Mouse (Mus musculus): ENCODE measurements around the gene Slc12a7. TPM values are rescaled to one million over a fixed set of nuclear protein-coding genes. Genes with fewer than 3 reads are reported as not detected.
"Not testable (repeated sequence)": the region's sequence is repeated elsewhere in the genome, so short reads cannot be mapped to it uniquely, and the experiment has no call there.

Slc12a7 gene
- total and polyA plus RNA-seq, 2 experiments from 2014 or later, result 4.9 to 14.8 TPM

DNA sequence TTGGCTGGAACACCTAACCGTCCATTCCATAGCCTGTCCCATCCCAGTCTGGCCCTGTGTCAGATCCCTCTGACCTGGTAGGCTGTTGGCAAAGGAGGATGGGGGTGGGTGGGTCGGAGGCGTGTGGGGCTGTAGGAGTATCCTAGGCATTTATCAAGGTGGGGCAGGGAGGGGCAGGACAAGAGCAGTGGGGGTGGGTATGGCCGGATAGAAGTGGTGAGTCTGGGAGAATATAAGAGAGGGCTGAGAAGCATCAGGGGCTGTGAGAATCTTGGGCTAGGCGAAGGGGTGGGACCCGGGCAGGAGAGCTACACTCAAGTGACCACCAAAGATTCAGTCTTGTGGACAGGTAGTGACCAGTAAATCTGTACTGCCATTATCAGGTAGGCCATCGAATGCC lies 659 bp upstream of the Slc12a7 start:
- no peak overlapping the region for H3K27ac ChIP-seq (ENCODE audit: low read depth, low read length)
- no peak for TF ChIP-seq CTCF (IDR thresholded peaks at IDR 0.05; ENCODE audit: low read depth)
- no peaks in the 10 kb centered on the region for H3K4me1 ChIP-seq (ENCODE audit: insufficient read depth)
- peak overlapping the region; percentile 59 for H3K4me2 ChIP-seq (ENCODE audit: low read depth)
- H3K9me3 ChIP-seq (ENCODE audit: low read length), result no peaks in the 10 kb centered on the region
- ATAC-seq (no peak), DNase-seq (no peak)
- H3K4me3 ChIP-seq (ENCODE audit: low read depth, low read length), result peak overlapping the region; percentile 31
- no peak overlapping the region for H3K9ac ChIP-seq
- H3K27me3 ChIP-seq (ENCODE audit: insufficient read depth, low read length), result peaks cover 7% of the 10 kb centered on the region; the same call in 1 of the 2 replicates
- no peaks in the 10 kb centered on the region for H3K36me3 ChIP-seq (ENCODE audit: insufficient read depth)
- WGBS, result 78% methylated on average over 7 of the region's 7 CpGs

DNA sequence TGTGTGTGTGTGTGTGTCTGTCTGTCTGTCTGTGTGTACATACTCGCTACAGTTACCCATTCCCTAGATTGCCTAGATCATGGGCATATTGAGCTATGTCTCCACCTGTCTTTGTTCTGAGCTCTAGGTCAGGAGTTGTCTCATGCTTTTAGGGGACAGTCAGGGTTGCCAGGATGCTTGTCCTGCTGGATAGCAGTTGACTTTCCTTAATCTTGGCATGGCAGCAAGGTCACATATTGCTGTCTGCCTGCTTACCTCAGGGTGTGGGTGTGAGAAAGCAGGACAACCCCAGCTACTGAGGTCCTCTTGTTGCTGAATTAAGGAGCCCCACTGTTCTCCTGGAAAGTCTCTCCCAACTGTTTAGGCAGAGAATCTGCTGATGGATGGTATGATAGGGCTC lies 1.5 kb downstream of the Slc12a7 start:
- Histone ChIP-seq H3K9me3 (ENCODE audit: low read length) (no peaks in the 10 kb centered on the region), H3K4me1 (ENCODE audit: insufficient read depth) (no peaks in the 10 kb centered on the region), H3K4me3 (ENCODE audit: low read depth, low read length) (no peak overlapping the region), H3K4me2 (ENCODE audit: low read depth) (no peak overlapping the region), H3K27me3 (ENCODE audit: insufficient read depth, low read length) (peaks cover 7% of the 10 kb centered on the region; the same call in 1 of the 2 replicates), H3K9ac (no peak overlapping the region), H3K27ac (ENCODE audit: low read depth, low read length) (no peak overlapping the region), H3K36me3 (ENCODE audit: insufficient read depth) (no peaks in the 10 kb centered on the region)
- 91% methylated on average over 1 of the region's 1 CpGs for WGBS
- ATAC-seq (no peak), DNase-seq (no peak)
- no peak for TF ChIP-seq CTCF (IDR thresholded peaks at IDR 0.05; ENCODE audit: low read depth)

DNA sequence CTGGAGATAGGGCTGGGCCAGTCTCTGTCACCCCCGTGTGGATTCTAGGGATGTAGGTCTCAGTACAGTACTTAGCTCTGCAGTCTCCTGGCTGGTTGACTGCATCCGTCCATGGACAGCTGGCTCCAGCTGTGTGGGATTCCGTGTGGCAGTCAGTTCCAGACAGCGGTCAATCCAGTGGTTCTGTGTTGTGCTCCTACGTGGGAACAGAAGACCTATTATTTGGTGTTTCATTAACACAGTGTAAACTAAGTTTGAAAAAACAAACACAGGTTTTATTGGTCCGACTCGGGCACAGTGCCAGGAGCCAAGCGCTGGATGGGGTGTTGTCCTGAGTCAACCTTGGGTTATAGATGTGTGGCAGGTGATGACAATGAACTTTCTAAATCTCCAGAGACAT lies 2.4 kb downstream of the Slc12a7 start:
- H3K9ac ChIP-seq, result no peak overlapping the region
- H3K36me3 ChIP-seq (ENCODE audit: insufficient read depth), result no peaks in the 10 kb centered on the region
- no peak for TF ChIP-seq CTCF (IDR thresholded peaks at IDR 0.05; ENCODE audit: low read depth)
- ATAC-seq (no peak), DNase-seq (no peak)
- H3K4me3 ChIP-seq (ENCODE audit: low read depth, low read length), result no peak overlapping the region
- H3K4me1 ChIP-seq (ENCODE audit: insufficient read depth), result no peaks in the 10 kb centered on the region
- peaks cover 7% of the 10 kb centered on the region; the same call in 1 of the 2 replicates for H3K27me3 ChIP-seq (ENCODE audit: insufficient read depth, low read length)
- no peak overlapping the region for H3K27ac ChIP-seq (ENCODE audit: low read depth, low read length)
- H3K9me3 ChIP-seq (ENCODE audit: low read length), result no peaks in the 10 kb centered on the region
- no peak overlapping the region for H3K4me2 ChIP-seq (ENCODE audit: low read depth)
- WGBS, result 84% methylated on average over 8 of the region's 8 CpGs

DNA sequence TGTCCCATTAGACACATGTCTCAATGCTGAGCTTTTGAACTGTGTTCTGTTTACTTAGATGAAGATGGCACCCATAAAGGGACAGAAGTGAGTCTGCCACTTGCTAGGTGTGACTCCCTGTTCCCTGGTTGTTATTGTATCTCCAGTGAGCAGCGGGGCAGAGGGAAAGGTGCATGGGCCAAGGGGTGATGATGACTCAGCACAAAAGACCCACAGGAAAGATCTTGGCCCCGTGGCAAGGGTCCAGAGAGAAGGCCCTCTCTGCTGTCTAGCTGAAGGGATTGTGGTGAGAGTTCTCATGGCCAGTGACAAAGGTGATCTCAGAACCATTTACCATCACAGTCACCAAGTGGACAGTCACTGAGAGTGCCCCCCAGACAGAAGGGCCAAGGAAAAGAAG lies 3.0 kb downstream of the Slc12a7 start:
- DNase-seq, result no peak
- ATAC-seq, result no peak
- no peaks in the 10 kb centered on the region for H3K36me3 ChIP-seq (ENCODE audit: insufficient read depth)
- H3K4me2 ChIP-seq (ENCODE audit: low read depth), result no peak overlapping the region
- TF ChIP-seq CTCF (IDR thresholded peaks at IDR 0.05; ENCODE audit: low read depth), result no peak
- 81% methylated on average over 2 of the region's 2 CpGs for WGBS
- no peaks in the 10 kb centered on the region for H3K4me1 ChIP-seq (ENCODE audit: insufficient read depth)
- H3K9me3 ChIP-seq (ENCODE audit: low read length), result no peaks in the 10 kb centered on the region
- no peak overlapping the region for H3K4me3 ChIP-seq (ENCODE audit: low read depth, low read length)
- H3K27me3 ChIP-seq (ENCODE audit: insufficient read depth, low read length), result peaks cover 7% of the 10 kb centered on the region; the same call in 1 of the 2 replicates
- H3K27ac ChIP-seq (ENCODE audit: low read depth, low read length), result no peak overlapping the region
- H3K9ac ChIP-seq, result no peak overlapping the region

DNA sequence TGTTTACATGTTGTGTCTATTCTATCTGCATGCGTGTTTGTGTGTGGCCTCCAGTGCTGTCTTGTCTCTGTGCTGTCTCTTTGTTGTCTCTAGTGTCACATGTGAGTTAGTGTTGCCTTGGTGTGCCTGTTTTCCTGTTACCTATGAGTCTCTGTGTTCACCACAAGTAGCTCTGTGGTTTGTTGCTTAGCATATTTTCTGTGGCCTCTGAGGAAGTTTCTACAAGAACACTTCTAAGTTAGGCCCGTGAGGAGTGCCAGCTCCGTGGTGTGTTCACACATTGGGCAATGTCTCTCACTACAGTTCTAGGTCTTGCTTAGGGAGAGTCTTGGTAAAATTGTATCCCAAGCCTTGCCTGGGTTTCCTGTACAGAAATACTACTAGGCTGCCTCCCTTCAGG lies 4.0 kb downstream of the Slc12a7 start:
- WGBS, result 87% methylated on average over 3 of the region's 3 CpGs
- ATAC-seq, result no peak

DNA sequence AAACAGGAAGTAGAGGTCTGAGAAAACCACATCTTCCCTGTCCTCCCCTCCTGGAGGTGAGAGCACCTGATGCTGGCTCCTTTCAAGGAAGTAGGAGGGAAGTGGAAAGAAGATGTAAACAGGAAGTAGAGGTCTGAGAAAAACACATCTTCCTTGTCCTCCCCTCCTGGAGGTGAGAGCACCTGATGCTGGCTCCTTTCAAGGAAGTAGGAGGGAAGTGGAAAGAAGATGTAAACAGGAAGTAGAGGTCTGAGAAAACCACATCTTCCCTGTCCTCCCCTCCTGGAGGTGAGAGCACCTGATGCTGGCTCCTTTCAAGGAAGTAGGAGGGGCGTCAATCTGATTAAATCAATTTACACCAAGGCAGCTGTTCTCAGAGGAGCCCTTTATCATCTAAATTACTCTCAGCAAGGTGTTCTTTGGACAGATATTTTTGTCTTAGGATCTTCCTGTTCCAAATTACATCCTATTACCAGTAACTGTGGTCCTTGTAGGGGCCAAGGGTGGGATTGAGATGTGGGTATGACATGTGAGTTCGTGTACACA lies 7.6 kb downstream of the Slc12a7 start:
- not testable (repeated sequence) for ATAC-seq; H3K4me2 ChIP-seq (ENCODE audit: low read depth); H3K9ac ChIP-seq

More for the DNA sequence above, 4.0 kb downstream of the Slc12a7 start:
- DNase-seq, result no peak
- no peak overlapping the region for H3K4me2 ChIP-seq (ENCODE audit: low read depth)
- no peaks in the 10 kb centered on the region for H3K9me3 ChIP-seq (ENCODE audit: low read length)
- H3K27ac ChIP-seq (ENCODE audit: low read depth, low read length), result no peak overlapping the region
- TF ChIP-seq CTCF (IDR thresholded peaks at IDR 0.05; ENCODE audit: low read depth), result no peak
- H3K36me3 ChIP-seq (ENCODE audit: insufficient read depth), result no peaks in the 10 kb centered on the region
- no peaks in the 10 kb centered on the region for H3K4me1 ChIP-seq (ENCODE audit: insufficient read depth)
- H3K27me3 ChIP-seq (ENCODE audit: insufficient read depth, low read length), result peaks cover 7% of the 10 kb centered on the region; the same call in 1 of the 2 replicates
- H3K9ac ChIP-seq, result no peak overlapping the region
- no peak overlapping the region for H3K4me3 ChIP-seq (ENCODE audit: low read depth, low read length)

DNA sequence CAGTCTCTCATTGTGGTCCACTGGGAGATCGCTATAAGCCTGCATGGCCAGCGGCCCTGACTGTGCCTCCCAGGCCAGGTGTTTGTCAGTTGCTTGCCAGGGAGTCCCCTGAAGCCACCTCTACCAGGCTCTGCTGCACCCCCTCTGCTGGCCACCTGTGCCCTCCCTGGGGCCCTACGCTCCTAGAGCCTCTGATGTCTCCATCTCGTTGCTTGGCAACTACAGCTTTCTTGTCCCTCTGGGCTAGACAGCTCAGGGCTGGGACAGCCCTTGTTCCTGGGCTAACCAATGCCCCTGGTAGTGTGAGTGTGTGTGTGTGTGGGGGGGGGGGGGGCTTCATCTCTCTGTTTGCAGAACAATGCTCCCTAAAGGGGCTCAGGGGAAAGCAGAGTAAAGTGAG lies 10.1 kb downstream of the Slc12a7 start:
- Histone ChIP-seq H3K27ac (ENCODE audit: low read depth, low read length) (no peak overlapping the region), H3K27me3 (ENCODE audit: insufficient read depth, low read length) (no peaks in the 10 kb centered on the region), H3K36me3 (ENCODE audit: insufficient read depth) (no peaks in the 10 kb centered on the region), H3K4me2 (ENCODE audit: low read depth) (no peak overlapping the region), H3K9ac (no peak overlapping the region), H3K4me3 (ENCODE audit: low read depth, low read length) (no peak overlapping the region), H3K9me3 (ENCODE audit: low read length) (no peaks in the 10 kb centered on the region), H3K4me1 (ENCODE audit: insufficient read depth) (no peaks in the 10 kb centered on the region)
- ATAC-seq (peak; percentile 50), DNase-seq (no peak)
- TF ChIP-seq CTCF (IDR thresholded peaks at IDR 0.05; ENCODE audit: low read depth), result no peak
- WGBS, result 57% methylated on average over 4 of the region's 4 CpGs

More for the DNA sequence above, 7.6 kb downstream of the Slc12a7 start:
- not testable (repeated sequence) for H3K9me3 ChIP-seq (ENCODE audit: low read length); H3K27ac ChIP-seq (ENCODE audit: low read depth, low read length); H3K36me3 ChIP-seq (ENCODE audit: insufficient read depth); H3K27me3 ChIP-seq (ENCODE audit: insufficient read depth, low read length); H3K4me3 ChIP-seq (ENCODE audit: low read depth, low read length); DNase-seq; H3K4me1 ChIP-seq (ENCODE audit: insufficient read depth)
- WGBS, result 42% methylated on average over 2 of the region's 2 CpGs

Measured in forebrain, postnatal 0 days (tissue).